ENCODE assay signal across 27 mouse cellular contexts in the genomic region with DNA sequence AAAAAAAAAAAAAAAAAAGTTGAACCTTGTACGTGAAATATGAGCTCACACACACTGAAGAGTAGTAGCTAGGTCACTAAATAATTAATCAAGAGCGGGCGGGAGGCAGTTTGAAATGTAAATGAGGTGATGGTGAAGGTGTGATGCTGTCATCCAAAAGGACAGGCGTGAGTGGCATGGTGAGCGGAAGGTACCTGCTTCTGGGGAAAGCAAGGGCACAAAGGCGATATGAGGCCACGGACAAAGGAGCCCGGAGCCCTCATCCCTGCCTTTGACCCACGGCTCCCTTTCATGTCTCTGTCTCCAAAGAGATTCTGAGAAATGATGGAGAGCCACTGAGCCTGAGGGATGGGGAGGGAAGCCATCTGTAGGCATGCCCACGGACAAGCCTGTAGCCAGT.
A peak's percentile ranks its signal among the peaks of the same experiment; 100 is the strongest.
DNase-seq lines count a peak whose midpoint lies in the region; ATAC-seq and TF ChIP-seq lines count a peak whose summit lies in the region.
"Had no signal": no experiment of that assay in that cellular context is flagged by ENCODE, and none has a peak within 500 bp of the region (broad histone marks: within the 10 kb centered on the region; RNA-seq: fewer than 3 reads in every experiment).

No protein-coding gene starts in this region.

- H3K4me1 ChIP-seq in kidney, adult 2 months (ENCODE audit: control insufficient read depth, insufficient read depth, low read length): no peaks in the 10 kb centered on the region; the same call in 1 of the 2 replicates
- peaks cover 5% of the 10 kb centered on the region for H3K4me1 ChIP-seq in limb, embryonic 12.5 days (replicated peaks)
- no peaks in the 10 kb centered on the region for H3K4me1 ChIP-seq in midbrain, embryonic 16.5 days (ENCODE audit: control insufficient read depth, insufficient read depth, low read length)
- H3K4me1 ChIP-seq: forebrain, embryonic 12.5 days; heart, embryonic 15.5 days had no signal

- no peak overlapping the region for H3K27ac ChIP-seq in kidney, adult 2 months (ENCODE audit: insufficient read depth, low read depth, low read length)
- no peak overlapping the region for H3K27ac ChIP-seq in limb, embryonic 12.5 days
- no peak overlapping the region for H3K27ac ChIP-seq in midbrain, embryonic 16.5 days (ENCODE audit: low read length)
- H3K27ac ChIP-seq: forebrain, embryonic 12.5 days; heart, embryonic 10.5 days; heart, embryonic 15.5 days; liver, embryonic 14.5 days; macrophage; neural tube, embryonic 12.5 days had no signal

- TF ChIP-seq POLR2A in kidney, adult 2 months (IDR thresholded peaks at IDR 0.05; ENCODE audit: low read depth, low read length): no peak

- WGBS in kidney, adult 2 months: 26% methylated on average over 10 of the region's 10 CpGs
- WGBS in limb, embryonic 12.5 days: 23% methylated on average over 10 of the region's 10 CpGs
- WGBS in midbrain, embryonic 16.5 days: 49% methylated on average over 10 of the region's 10 CpGs

- ATAC-seq in limb, embryonic 12.5 days (ENCODE audit: insufficient number of reproducible peaks, insufficient read depth, low FRiP score, low TSS enrichment, low read depth): no peak
- peak; percentile 51; the same call in 1 of the 2 replicates for ATAC-seq in midbrain, embryonic 16.5 days
- ATAC-seq: forebrain, postnatal 0 days had no signal

- no peak for TF ChIP-seq CTCF in kidney, adult 2 months (conservative IDR thresholded peaks at IDR 0.05; ENCODE audit: insufficient read depth, insufficient read length, low read depth, low read length)

- H3K9ac ChIP-seq in limb, embryonic 12.5 days (replicated peaks): no peak overlapping the region
- no peak overlapping the region for H3K9ac ChIP-seq in midbrain, embryonic 16.5 days (ENCODE audit: low read depth, low read length)
- H3K9ac ChIP-seq: forebrain, embryonic 12.5 days; forebrain, postnatal 0 days; heart, embryonic 15.5 days; liver, embryonic 14.5 days; neural tube, embryonic 12.5 days had no signal

- peak; percentile 23 for DNase-seq in kidney, adult 2 months
- no peak for DNase-seq in kidney, postnatal 25 days
- peak; percentile 37 for DNase-seq in ES-CJ7 (ENCODE audit: low read depth, low spot score)
- no peak for DNase-seq in cerebellum, adult 9-11 months
- no peak for DNase-seq in spleen, adult 12 weeks (ENCODE audit: low spot score)
- DNase-seq: adrenal gland, postnatal 25 days; cerebellum, adult 9-10 months; forebrain, postnatal 0 days; gastrocnemius, postnatal 10 days; kidney, adult 8-10 months; kidney, postnatal 10 days; layer of hippocampus, adult 9-11 months; liver; lung, adult 2 months; lung, postnatal 10 days; right cerebral cortex, postnatal 4 days; thymus, adult 2 months; thymus, postnatal 36 days had no signal

- no peak overlapping the region for H3K4me3 ChIP-seq in kidney, adult 2 months (ENCODE audit: insufficient read depth, low read depth, low read length)
- H3K4me3 ChIP-seq in limb, embryonic 12.5 days (replicated peaks): no peak overlapping the region
- no peak overlapping the region for H3K4me3 ChIP-seq in midbrain, embryonic 16.5 days (ENCODE audit: low read depth, low read length)
- H3K4me3 ChIP-seq: erythroblast, embryonic 14.5 days; forebrain, embryonic 12.5 days; heart, embryonic 10.5 days; heart, embryonic 15.5 days; neural tube, embryonic 12.5 days had no signal

- 0 out of 2 replicates have a peak, but pooled peaks cover 1% of the 10 kb centered on the region for H3K27me3 ChIP-seq in kidney, adult 2 months (replicated peaks; ENCODE audit: control insufficient read depth, insufficient read depth, low read length)
- no peaks in the 10 kb centered on the region for H3K27me3 ChIP-seq in limb, embryonic 12.5 days
- no peaks in the 10 kb centered on the region for H3K27me3 ChIP-seq in midbrain, embryonic 16.5 days (ENCODE audit: control insufficient read depth, insufficient read depth, low read depth, low read length)
- H3K27me3 ChIP-seq: forebrain, embryonic 12.5 days; heart, embryonic 15.5 days; neural tube, embryonic 12.5 days had no signal

- no peaks in the 10 kb centered on the region for H3K36me3 ChIP-seq in kidney, adult 2 months (ENCODE audit: control insufficient read depth, insufficient read depth, low read length)
- H3K36me3 ChIP-seq in limb, embryonic 12.5 days: no peaks in the 10 kb centered on the region
- H3K36me3 ChIP-seq in midbrain, embryonic 16.5 days (ENCODE audit: control insufficient read depth, insufficient read depth, low read length): no peaks in the 10 kb centered on the region
- H3K36me3 ChIP-seq: forebrain, embryonic 12.5 days; heart, embryonic 10.5 days; heart, embryonic 15.5 days; neural tube, embryonic 12.5 days had no signal

- no peaks in the 10 kb centered on the region for H3K9me3 ChIP-seq in limb, embryonic 12.5 days
- H3K9me3 ChIP-seq in midbrain, embryonic 16.5 days (replicated peaks; ENCODE audit: control insufficient read depth, low read length, poor library complexity, severe bottlenecking): no peaks in the 10 kb centered on the region
- H3K9me3 ChIP-seq: forebrain, embryonic 12.5 days; heart, embryonic 15.5 days; neural tube, embryonic 12.5 days had no signal

- H3K4me2 ChIP-seq in limb, embryonic 12.5 days: 0 out of 2 replicates have a peak overlapping the region, but pooled peaks have one; percentile 15
- H3K4me2 ChIP-seq in midbrain, embryonic 16.5 days (ENCODE audit: low read length): peak overlapping the region; percentile 23; the same call in 1 of the 2 replicates
- H3K4me2 ChIP-seq: forebrain, embryonic 12.5 days; heart, embryonic 15.5 days; neural tube, embryonic 12.5 days had no signal

Comparison
In these comparisons a context has a peak if more than half of its experiments do, and no peak if none do; other contexts are left out.
1. DNase-seq: peak in kidney, adult 2 months (single experiment) and ES-CJ7 (single experiment); none in kidney, postnatal 25 days (0 of 2), cerebellum, adult 9-11 months (single experiment) and spleen, adult 12 weeks (single experiment).